Mouse (Mus musculus) liver, embryonic 14.5 days (tissue): Measurements from ENCODE around the gene Ripor3. TPM values are rescaled to one million over a fixed set of nuclear protein-coding genes. Genes with fewer than 3 reads are reported as not detected.
A peak's percentile ranks its signal among the peaks of the same experiment; 100 is the strongest.

Source experiments
- ATAC-seq: fragments of 200-750 bp; cut with Nextera tagmentation; 2 replicates; pipeline ENCODE4 v1.8.0; 2017; ENCODE audit warnings: moderate number of reproducible peaks, mild to moderate bottlenecking, moderate library complexity; ENCODE audit not compliant: insufficient read depth
- DNase-seq, 3 experiments: peaks; one replicate each; pipeline ENCODE4 v3.0.0-alpha.2; 2012 to 2013; ENCODE audit warnings: low read depth in 3 of 3, low spot score in 3 of 3
- H3K27ac ChIP-seq: fragments of 300-500 bp; sonication (generic); 2 replicates; pipeline ENCODE4 v1.5.1; 2014; ENCODE audit warnings: moderate library complexity, mild to moderate bottlenecking, control low read depth, inconsistent platforms
- H3K27me3 ChIP-seq: fragments of 300-500 bp; sonication (generic); 2 replicates; pipeline ENCODE4 v1.6.1; 2014; ENCODE audit warnings: mild to moderate bottlenecking, low read length, moderate library complexity; ENCODE audit not compliant: control insufficient read depth, insufficient read depth
- H3K36me3 ChIP-seq: fragments of 300-500 bp; sonication (generic); replicated peaks from 2 replicates; pipeline ENCODE4 v1.6.1; 2014; ENCODE audit warnings: low read depth; ENCODE audit not compliant: control insufficient read depth, insufficient read depth
- H3K4me1 ChIP-seq, 2 experiments: fragments of 200-500 bp in 1 of 2; fragments of 300-500 bp in 1 of 2; sonication (generic) in 1 of 2; replicated peaks; 2 replicates each; pipeline ENCODE4 v1.6.1; 2012 to 2014; ENCODE audit warnings: antibody characterized with exemption in 1 of 2, inconsistent platforms in 1 of 2, low read length in 1 of 2; ENCODE audit not compliant: control insufficient read depth in 2 of 2, insufficient read depth in 2 of 2
- H3K4me2 ChIP-seq: fragments of 300-500 bp; sonication (generic); 2 replicates; pipeline ENCODE4 v1.6.1; 2014; ENCODE audit warnings: low read depth, mild to moderate bottlenecking, control low read depth, moderate library complexity
- H3K4me3 ChIP-seq, 2 experiments: fragments of 200-500 bp in 1 of 2; fragments of 300-500 bp in 1 of 2; sonication (generic) in 1 of 2; 2 replicates each; pipeline ENCODE4 v1.5.1; 2012 to 2014; ENCODE audit warnings: low read depth in 2 of 2, low read length in 2 of 2, mild to moderate bottlenecking in 2 of 2, control low read depth in 1 of 2, inconsistent platforms in 1 of 2, moderate library complexity in 1 of 2; ENCODE audit not compliant: insufficient read depth in 1 of 2
- H3K9ac ChIP-seq: fragments of 300-500 bp; sonication (generic); replicated peaks from 2 replicates; pipeline ENCODE4 v1.6.1; 2014; ENCODE audit warnings: mild to moderate bottlenecking, control low read depth, moderate library complexity
- H3K9me3 ChIP-seq: fragments of 300-500 bp; sonication (generic); 2 replicates; pipeline ENCODE4 v1.6.1; 2016; ENCODE audit warnings: low read length, mixed read lengths; ENCODE audit not compliant: control insufficient read depth
- CTCF ChIP-seq: IDR thresholded peaks from 2 replicates; pipeline ENCODE4 v1.5.1; 2016; ENCODE audit warnings: antibody characterized with exemption, low read depth, control low read depth
- EP300 ChIP-seq: IDR thresholded peaks from 2 replicates; pipeline ENCODE4 v1.6.1; 2016; ENCODE audit warnings: antibody characterized with exemption, low read depth
- WGBS: fragments of 180-500 bp; shearing (Covaris S2); extraction: QIAGEN DNeasy Blood & Tissue Kit; methylation state at CpG from one replicate; pipeline ENCODE4 v1.1.7; 2014; ENCODE audit not compliant: insufficient replicate concordance; 5-methylcytosine and 5-hydroxymethylcytosine counted together
- polyA plus RNA-seq, 2 experiments: library from polyadenylated mRNA; depleted of rRNA in 1 of 2; stranded (reverse) in 1 of 2; unstranded in 1 of 2; fragments of >200 nt; fragmentation: Nextera tagmentation in 1 of 2; extraction: Ambion mirVana in 1 of 2; gene quantifications; 2 replicates each; pipeline versions ENCODE4 v1.2.1 to v1.2.3; 2012 to 2014

Ripor3 gene
- polyA plus RNA-seq, 2 experiments, result 0.88 to 2.6 TPM

- DNase-seq (no peak), ATAC-seq (no peak)
- Histone ChIP-seq H3K4me3 (no peak overlapping the region), H3K27me3 (no peaks in the 10 kb centered on the region), H3K9ac (no peak overlapping the region), H3K36me3 (no peaks in the 10 kb centered on the region), H3K4me2 (no peak overlapping the region), H3K4me1 (peaks cover 3 to 5% of the 10 kb centered on the region in 2 experiments; a peak in 2 of 4 replicates), H3K9me3 (no peaks in the 10 kb centered on the region), H3K27ac (no peak overlapping the region)
- WGBS, result 18% methylated on average over 6 of the region's 7 CpGs
- no peak for TF ChIP-seq EP300
- TF ChIP-seq CTCF, result peak; percentile 72
Measured at GRCm38 (mm10) chr2:167986762-167987161, 23.7 kb downstream of the Ripor3 start.

GRCm38 (mm10) chr2:167984946-167985345, 25.5 kb downstream of the Ripor3 start:
- Histone ChIP-seq H3K4me3 (no peak overlapping the region), H3K27ac (no peak overlapping the region), H3K4me2 (no peak overlapping the region), H3K27me3 (no peaks in the 10 kb centered on the region), H3K4me1 (peaks cover 3 to 5% of the 10 kb centered on the region in 2 experiments; a peak in 2 of 4 replicates), H3K9me3 (no peaks in the 10 kb centered on the region), H3K9ac (no peak overlapping the region), H3K36me3 (no peaks in the 10 kb centered on the region)
- no peak for ATAC-seq
- WGBS, result 25% methylated on average over 3 of the region's 3 CpGs
- no peak for TF ChIP-seq EP300
- TF ChIP-seq CTCF, result peak; percentile 15; the same call in 1 of the 2 replicates
- DNase-seq, result no peak

- Histone ChIP-seq H3K36me3 (no peaks in the 10 kb centered on the region), H3K9me3 (no peaks in the 10 kb centered on the region), H3K4me1 (peaks cover 3 to 5% of the 10 kb centered on the region in 2 experiments; a peak in 2 of 4 replicates), H3K9ac (no peak overlapping the region), H3K27me3 (no peaks in the 10 kb centered on the region), H3K4me2 (no peak overlapping the region), H3K27ac (no peak overlapping the region), H3K4me3 (no peak overlapping the region)
- no peak for DNase-seq
- TF ChIP-seq CTCF, result no peak
- no peak for TF ChIP-seq EP300
- ATAC-seq, result no peak
- 62% methylated on average over 5 of the region's 5 CpGs for WGBS
Measured at GRCm38 (mm10) chr2:167984371-167984770, 26.0 kb downstream of the Ripor3 start.

- no peak overlapping the region for H3K27ac ChIP-seq
- no peaks in the 10 kb centered on the region for H3K9me3 ChIP-seq
- WGBS, result 61% methylated on average over 9 of the region's 9 CpGs
- peaks cover 2% of the 10 kb centered on the region in 2 experiments; a peak in 1 of 4 replicates for H3K4me1 ChIP-seq
- TF ChIP-seq EP300, result no peak
- peak; percentile 71 for TF ChIP-seq CTCF
- no peaks in the 10 kb centered on the region for H3K27me3 ChIP-seq
- no peak overlapping the region for H3K9ac ChIP-seq
- no peaks in the 10 kb centered on the region for H3K36me3 ChIP-seq
- no peak overlapping the region for H3K4me3 ChIP-seq
- ATAC-seq, result peak; percentile 55
- DNase-seq, result peak in 2 of 3 experiments; percentile 26 to 28
- no peak overlapping the region for H3K4me2 ChIP-seq
Measured at GRCm38 (mm10) chr2:167982646-167983045, 27.8 kb downstream of the Ripor3 start.

- TF ChIP-seq CTCF, result no peak
- TF ChIP-seq EP300, result no peak
- no peak overlapping the region for H3K4me3 ChIP-seq
- H3K4me2 ChIP-seq, result no peak overlapping the region
- H3K36me3 ChIP-seq, result no peaks in the 10 kb centered on the region; the same call in 1 of the 2 replicates
- DNase-seq (no peak), ATAC-seq (no peak)
- H3K9me3 ChIP-seq, result no peaks in the 10 kb centered on the region
- 64% methylated on average over 10 of the region's 10 CpGs for WGBS
- H3K27ac ChIP-seq, result no peak overlapping the region
- peaks cover 0 to 2% of the 10 kb centered on the region in 2 experiments; a peak in 1 of 4 replicates for H3K4me1 ChIP-seq
- no peaks in the 10 kb centered on the region for H3K27me3 ChIP-seq
- no peak overlapping the region for H3K9ac ChIP-seq
Measured at GRCm38 (mm10) chr2:167980391-167980790, 30.0 kb downstream of the Ripor3 start.
